Mouse (Mus musculus) hematopoietic stem cell, adult 5-6 weeks (primary cell): Measurements from ENCODE around the gene Abcc12. TPM values are rescaled to one million over a fixed set of nuclear protein-coding genes. Genes with fewer than 3 reads are reported as not detected.

Experiments
- ATAC-seq, 2 experiments: fragments of 125-278 bp in 1 of 2; replicated peaks in 1 of 2; 2 replicates each; pipeline ENCODE4 v1.8.0; 2016 to 2017; ENCODE audit warnings: inconsistent platforms in 2 of 2, mild to moderate bottlenecking in 2 of 2, moderate number of reproducible peaks in 2 of 2, low read depth in 1 of 2, moderate TSS enrichment in 1 of 2; ENCODE audit not compliant: low FRiP score in 2 of 2, poor library complexity in 2 of 2, severe bottlenecking in 2 of 2, insufficient read depth in 1 of 2, low TSS enrichment in 1 of 2
- total RNA-seq: library from RNA; stranded (forward); fragments of 172-1452, 232-1000 nt; gene quantifications from 2 replicates; pipeline ENCODE4 v1.2.3, GENCODE M21; 2017

The Abcc12 gene
- total RNA-seq, 1 experiment from 2014 or later = not detected

GRCm38 (mm10) chr8:86473121-86473520 lies 107.4 kb downstream of the Abcc12 start:
- ATAC-seq = no peak

GRCm38 (mm10) chr8:86470717-86471116 lies 109.8 kb downstream of the Abcc12 start:
- ATAC-seq = no peak

GRCm38 (mm10) chr8:86463215-86463614 lies 117.3 kb downstream of the Abcc12 start:
- ATAC-seq = no peak

GRCm38 (mm10) chr8:86460372-86460771 lies 120.1 kb downstream of the Abcc12 start:
- no peak for ATAC-seq

- ATAC-seq = no peak
Observed at GRCm38 (mm10) chr8:86453697-86454480, 126.6 kb downstream of the Abcc12 start.

- no peak for ATAC-seq
Observed at GRCm38 (mm10) chr8:86449870-86450515, 130.5 kb downstream of the Abcc12 start.

GRCm38 (mm10) chr8:86445516-86445915 lies 135.0 kb downstream of the Abcc12 start:
- ATAC-seq = no peak

- ATAC-seq = no peak
Observed at GRCm38 (mm10) chr8:86443744-86444143, 136.7 kb downstream of the Abcc12 start.

GRCm38 (mm10) chr8:86438983-86439299 lies 141.5 kb downstream of the Abcc12 start:
- ATAC-seq = no peak

GRCm38 (mm10) chr8:86438133-86438982 lies 142.1 kb downstream of the Abcc12 start:
- ATAC-seq = no peak

GRCm38 (mm10) chr8:86437418-86437817 lies 143.1 kb downstream of the Abcc12 start:
- no peak for ATAC-seq

Other genes with a start within 250 kb of the Abcc12 start
- gene Lonp2, start 43.4 kb upstream of the Abcc12 start, total RNA-seq = 90.2 and 95.2 TPM in 2 replicates
- not detected in 2 replicates for gene Gm10638, start 165.0 kb upstream of the Abcc12 start, total RNA-seq
- 32.5 and 48.3 TPM in 2 replicates for gene Siah1a, start 165.2 kb upstream of the Abcc12 start, total RNA-seq